Mouse (Mus musculus): ENCODE results near the gene Prepl. TPM values are rescaled to one million over a fixed set of nuclear protein-coding genes. Genes with fewer than 3 reads are reported as not detected.

Gene Prepl
- polyA plus RNA-seq (2015; fragmentation: Nextera tagmentation; extraction: Ambion mirVana), result 23.5 and 28.7 TPM in 2 replicates

DNA sequence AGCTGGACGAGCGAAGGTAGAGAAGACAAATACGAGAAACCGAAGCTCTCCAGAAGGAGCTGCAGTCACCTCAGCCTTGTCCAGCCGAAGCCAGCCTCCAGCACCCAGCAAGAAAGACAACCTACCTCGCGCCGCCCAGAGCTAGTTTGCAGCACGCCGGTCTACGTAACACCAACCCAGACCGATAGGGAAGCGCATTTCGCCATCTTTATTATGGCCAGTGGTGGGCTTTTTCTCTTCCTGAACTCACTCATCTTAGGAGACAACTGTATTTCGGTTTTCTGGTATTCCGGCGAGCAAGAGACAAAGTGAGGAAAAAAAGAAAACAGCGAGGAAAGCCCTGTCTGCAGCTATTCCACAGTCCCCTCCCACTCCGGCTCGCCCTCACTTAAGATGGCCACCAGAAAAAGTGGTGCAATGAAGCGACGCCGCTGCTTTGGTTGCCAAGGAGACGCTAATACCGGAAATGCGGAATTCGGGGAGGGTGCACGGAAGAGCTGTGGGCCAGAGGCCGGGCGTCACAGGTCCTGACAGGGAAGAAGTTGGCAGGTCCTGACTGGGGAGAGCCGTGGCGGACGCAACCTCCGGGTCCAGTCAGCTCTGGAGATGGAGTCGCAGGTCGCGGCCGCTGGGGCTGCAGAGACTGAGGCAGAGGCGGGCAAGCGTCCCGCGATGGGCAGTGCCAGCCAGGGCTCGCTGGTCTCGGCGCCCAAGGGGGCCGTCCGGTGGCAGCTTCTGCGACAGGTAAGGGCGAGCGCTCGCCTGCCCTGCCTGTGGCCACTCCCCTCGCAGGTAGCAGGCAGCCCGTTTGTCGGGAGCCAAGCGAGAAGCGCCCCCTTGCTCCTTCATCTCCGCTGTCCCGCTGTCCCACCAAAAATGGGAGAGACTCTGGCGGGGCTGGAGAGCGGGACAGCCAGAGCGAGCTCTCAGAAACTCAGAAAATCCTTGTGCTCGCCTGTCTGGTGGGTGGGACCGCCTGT lies at the start of gene Prepl, which contains the start of gene Camkmt:
Prepl (minus strand) TSS at position 122 of the 980 bp plus-strand sequence.
Camkmt (plus strand) TSS at position 433 of the 980 bp plus-strand sequence.
- WGBS, result under 1% methylated on average over 63 of the region's 63 CpGs

DNA sequence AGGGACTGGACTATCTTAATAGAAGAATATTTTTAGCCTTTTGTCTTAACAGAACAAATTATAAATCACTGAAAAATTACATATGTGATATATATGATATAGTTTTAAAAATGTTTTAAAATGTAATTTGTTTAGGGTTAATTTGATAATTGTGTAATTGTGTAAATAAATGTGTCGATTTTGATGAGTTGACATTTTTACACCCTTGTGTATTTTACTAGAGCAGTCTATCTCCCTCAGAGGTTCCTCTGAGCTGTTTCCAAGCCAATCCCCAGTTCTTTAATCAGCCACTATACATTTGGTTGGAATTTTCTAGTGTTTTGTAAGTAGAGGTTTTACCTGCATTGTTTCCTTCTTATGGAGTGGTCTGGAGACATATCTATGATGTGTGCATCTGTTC lies 48.4 kb upstream of the Prepl start:
- WGBS, result 78% methylated on average over 1 of the region's 1 CpGs
- Histone ChIP-seq H3K36me3 (no peaks in the 10 kb centered on the region), H3K27ac (no peak overlapping the region), H3K9ac (no peak overlapping the region), H3K4me3 (no peak overlapping the region), H3K4me2 (no peak overlapping the region), H3K4me1 (replicated peaks) (no peaks in the 10 kb centered on the region), H3K9me3 (replicated peaks) (no peaks in the 10 kb centered on the region), H3K27me3 (no peaks in the 10 kb centered on the region)
- ATAC-seq (replicated peaks; ENCODE audit: insufficient number of reproducible peaks, insufficient read depth, low FRiP score, low read depth), result no peak

More for the DNA sequence above, at the start of gene Prepl, which contains the start of gene Camkmt:
- Histone ChIP-seq H3K27ac (peak within 1 kb of the TSS; percentile 83), H3K9ac (peak within 1 kb of the TSS; percentile 79), H3K4me2 (peak within 1 kb of the TSS; percentile 90), H3K27me3 (no peaks in the 10 kb centered on the region), H3K9me3 (replicated peaks) (no peaks in the 10 kb centered on the region), H3K4me1 (replicated peaks) (peaks cover 33% of the 10 kb centered on the region), H3K4me3 (peak within 1 kb of the TSS; percentile 92), H3K36me3 (no peaks in the 10 kb centered on the region)
- peak; percentile 97 for ATAC-seq (replicated peaks; ENCODE audit: insufficient number of reproducible peaks, insufficient read depth, low FRiP score, low read depth)

DNA sequence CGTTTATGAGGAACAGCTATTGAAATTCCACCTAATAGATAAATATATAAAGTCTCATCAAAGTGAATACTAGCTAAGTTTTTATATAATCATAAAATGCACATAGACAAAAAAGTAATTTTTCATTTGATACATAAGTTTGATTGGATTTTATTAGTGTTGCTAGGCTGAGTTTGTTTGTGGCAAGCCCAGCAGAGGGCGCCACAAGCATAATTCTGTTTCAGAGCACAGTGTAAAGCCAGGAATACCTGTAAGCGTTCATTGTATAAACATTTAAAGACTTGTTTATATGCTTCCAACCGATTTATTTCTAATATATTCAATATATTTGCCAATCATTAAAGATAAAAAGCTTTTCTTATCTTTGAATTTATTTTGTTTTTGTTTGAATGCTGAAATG lies 26.6 kb upstream of the Prepl start:
- WGBS, result 25% methylated on average over 4 of the region's 4 CpGs
- Histone ChIP-seq H3K4me2 (no peak overlapping the region), H3K9ac (no peak overlapping the region), H3K9me3 (replicated peaks) (no peaks in the 10 kb centered on the region), H3K4me3 (no peak overlapping the region), H3K27me3 (no peaks in the 10 kb centered on the region), H3K27ac (no peak overlapping the region), H3K36me3 (no peaks in the 10 kb centered on the region), H3K4me1 (replicated peaks) (peaks cover 11% of the 10 kb centered on the region; the same call in 1 of the 2 replicates)
- no peak for ATAC-seq (replicated peaks; ENCODE audit: insufficient number of reproducible peaks, insufficient read depth, low FRiP score, low read depth)

DNA sequence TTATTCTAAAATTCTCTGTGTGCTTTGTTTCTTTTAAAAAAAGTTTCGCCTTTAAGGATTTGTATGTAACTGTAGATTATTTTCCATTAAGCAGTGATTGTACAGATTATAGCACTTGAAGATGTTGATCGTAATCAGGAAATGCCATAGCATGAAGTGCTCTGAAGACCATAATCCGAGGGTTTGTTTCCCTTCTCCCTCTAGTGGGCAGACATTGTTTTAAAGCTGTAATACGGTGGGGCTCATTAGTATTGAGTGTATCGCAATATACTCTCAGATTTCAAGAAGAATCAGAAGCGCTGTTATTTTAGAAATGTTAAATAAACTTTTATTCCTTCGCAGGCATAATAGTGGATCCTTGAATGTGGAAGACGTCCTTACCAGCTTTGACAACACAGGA lies 23.4 kb upstream of the Prepl start:
- 79% methylated on average over 8 of the region's 8 CpGs for WGBS
- Histone ChIP-seq H3K27me3 (no peaks in the 10 kb centered on the region), H3K27ac (no peak overlapping the region), H3K4me3 (no peak overlapping the region), H3K9me3 (replicated peaks) (no peaks in the 10 kb centered on the region), H3K36me3 (no peaks in the 10 kb centered on the region), H3K4me1 (replicated peaks) (no peaks in the 10 kb centered on the region), H3K4me2 (no peak overlapping the region), H3K9ac (no peak overlapping the region)
- ATAC-seq (replicated peaks; ENCODE audit: insufficient number of reproducible peaks, insufficient read depth, low FRiP score, low read depth), result no peak

DNA sequence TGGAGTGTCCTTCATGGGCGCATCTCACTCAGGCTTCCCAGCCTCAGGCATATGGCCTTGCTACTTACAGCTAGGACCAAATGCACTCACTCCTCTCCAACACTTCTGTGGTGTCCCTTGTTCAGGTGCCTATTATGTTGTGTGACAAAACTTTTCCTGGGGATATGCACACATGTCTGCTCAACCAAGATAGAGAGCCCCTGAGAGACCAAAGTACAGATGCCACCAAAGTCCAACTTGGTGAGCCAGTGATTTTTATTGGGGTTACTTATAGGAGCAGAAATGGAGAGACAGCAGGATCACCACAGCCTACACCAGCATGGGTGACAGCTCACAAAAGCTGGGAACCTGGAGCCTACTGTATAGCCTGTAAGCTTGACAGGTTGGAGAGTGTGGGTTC lies 20.6 kb upstream of the Prepl start:
- H3K4me1 ChIP-seq (replicated peaks), result no peaks in the 10 kb centered on the region
- no peaks in the 10 kb centered on the region for H3K36me3 ChIP-seq
- H3K27me3 ChIP-seq, result no peaks in the 10 kb centered on the region
- no peak for ATAC-seq (replicated peaks; ENCODE audit: insufficient number of reproducible peaks, insufficient read depth, low FRiP score, low read depth)
- 97% methylated on average over 1 of the region's 1 CpGs for WGBS
- no peak overlapping the region for H3K4me2 ChIP-seq
- no peak overlapping the region for H3K27ac ChIP-seq
- H3K4me3 ChIP-seq, result no peak overlapping the region
- H3K9ac ChIP-seq, result no peak overlapping the region
- H3K9me3 ChIP-seq (replicated peaks), result no peaks in the 10 kb centered on the region

DNA sequence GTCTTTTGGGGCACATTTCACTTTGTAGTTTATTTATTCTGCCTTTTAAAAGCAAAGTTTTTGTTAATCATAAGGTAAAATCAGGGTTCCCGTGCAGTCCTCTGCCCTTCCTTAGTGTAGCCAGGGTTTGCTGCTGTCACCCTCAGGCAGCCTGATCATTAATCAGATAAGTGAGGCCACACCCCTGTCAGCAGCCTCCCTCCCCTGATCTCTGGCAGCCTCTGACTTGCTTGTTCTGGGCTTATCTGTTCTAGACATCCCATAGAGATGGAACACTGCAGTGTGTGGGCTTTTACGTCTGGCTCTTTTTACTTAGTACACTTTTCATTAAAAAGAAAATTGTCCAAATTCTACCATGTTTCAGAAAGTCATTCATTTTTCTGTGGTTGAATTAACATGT lies 13.3 kb upstream of the Prepl start:
- H3K9ac ChIP-seq, result no peak overlapping the region
- WGBS, result 34% methylated on average over 2 of the region's 2 CpGs
- no peaks in the 10 kb centered on the region for H3K4me1 ChIP-seq (replicated peaks)
- peaks cover 9% of the 10 kb centered on the region for H3K36me3 ChIP-seq
- no peaks in the 10 kb centered on the region for H3K27me3 ChIP-seq
- no peak for ATAC-seq (replicated peaks; ENCODE audit: insufficient number of reproducible peaks, insufficient read depth, low FRiP score, low read depth)
- no peak overlapping the region for H3K27ac ChIP-seq
- H3K9me3 ChIP-seq (replicated peaks), result no peaks in the 10 kb centered on the region
- no peak overlapping the region for H3K4me2 ChIP-seq
- no peak overlapping the region for H3K4me3 ChIP-seq

DNA sequence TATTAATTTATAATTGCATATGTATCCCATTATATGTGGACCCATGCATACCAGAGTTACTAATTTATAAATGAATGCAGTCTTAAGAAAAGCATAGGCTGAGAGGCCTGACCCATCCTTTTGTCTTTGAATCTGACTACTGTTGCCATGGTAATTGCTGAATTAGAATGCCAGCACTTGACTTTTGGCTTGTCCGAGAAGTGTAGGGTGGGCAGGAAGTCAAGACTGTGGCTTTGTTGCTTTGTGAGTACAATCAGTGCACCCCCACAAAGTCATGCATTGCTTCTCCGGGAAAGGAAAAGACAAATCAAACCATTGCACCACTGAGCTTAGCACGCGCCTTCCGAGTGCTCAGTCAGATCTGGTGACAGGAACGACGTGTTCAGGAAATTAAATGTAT lies 11.7 kb upstream of the Prepl start:
- H3K9ac ChIP-seq, result no peak overlapping the region
- H3K27ac ChIP-seq, result no peak overlapping the region
- no peak for ATAC-seq (replicated peaks; ENCODE audit: insufficient number of reproducible peaks, insufficient read depth, low FRiP score, low read depth)
- no peaks in the 10 kb centered on the region for H3K4me1 ChIP-seq (replicated peaks)
- WGBS, result 83% methylated on average over 7 of the region's 7 CpGs
- H3K4me2 ChIP-seq, result no peak overlapping the region
- H3K4me3 ChIP-seq, result no peak overlapping the region
- peaks cover 19% of the 10 kb centered on the region for H3K36me3 ChIP-seq
- no peaks in the 10 kb centered on the region for H3K9me3 ChIP-seq (replicated peaks)
- H3K27me3 ChIP-seq, result no peaks in the 10 kb centered on the region

DNA sequence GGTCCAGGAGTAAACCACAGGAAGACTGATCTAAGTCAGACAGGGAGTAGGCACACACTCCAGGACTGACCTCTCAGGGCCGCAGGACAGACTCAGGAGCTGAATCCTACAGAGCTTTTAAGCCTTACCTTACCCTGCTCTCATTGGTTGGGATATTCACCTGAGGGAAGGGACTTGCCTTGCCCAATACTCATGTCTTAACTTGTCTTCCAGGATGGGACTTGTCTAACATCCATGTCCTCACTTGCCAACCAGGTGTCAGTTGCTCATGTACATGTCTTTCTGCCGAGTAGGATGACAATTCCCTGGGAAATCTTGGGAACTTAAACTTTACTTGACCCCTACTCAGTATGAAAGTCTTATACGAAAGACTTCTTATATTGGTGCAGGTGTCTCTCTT lies 10.2 kb upstream of the Prepl start:
- no peak overlapping the region for H3K9ac ChIP-seq
- no peak overlapping the region for H3K4me2 ChIP-seq
- no peak for ATAC-seq (replicated peaks; ENCODE audit: insufficient number of reproducible peaks, insufficient read depth, low FRiP score, low read depth)
- no peaks in the 10 kb centered on the region for H3K27me3 ChIP-seq
- H3K4me3 ChIP-seq, result no peak overlapping the region
- peaks cover 19% of the 10 kb centered on the region for H3K36me3 ChIP-seq
- no peak overlapping the region for H3K27ac ChIP-seq
- 85% methylated on average over 3 of the region's 3 CpGs for WGBS
- no peaks in the 10 kb centered on the region for H3K4me1 ChIP-seq (replicated peaks)
- no peaks in the 10 kb centered on the region for H3K9me3 ChIP-seq (replicated peaks)

DNA sequence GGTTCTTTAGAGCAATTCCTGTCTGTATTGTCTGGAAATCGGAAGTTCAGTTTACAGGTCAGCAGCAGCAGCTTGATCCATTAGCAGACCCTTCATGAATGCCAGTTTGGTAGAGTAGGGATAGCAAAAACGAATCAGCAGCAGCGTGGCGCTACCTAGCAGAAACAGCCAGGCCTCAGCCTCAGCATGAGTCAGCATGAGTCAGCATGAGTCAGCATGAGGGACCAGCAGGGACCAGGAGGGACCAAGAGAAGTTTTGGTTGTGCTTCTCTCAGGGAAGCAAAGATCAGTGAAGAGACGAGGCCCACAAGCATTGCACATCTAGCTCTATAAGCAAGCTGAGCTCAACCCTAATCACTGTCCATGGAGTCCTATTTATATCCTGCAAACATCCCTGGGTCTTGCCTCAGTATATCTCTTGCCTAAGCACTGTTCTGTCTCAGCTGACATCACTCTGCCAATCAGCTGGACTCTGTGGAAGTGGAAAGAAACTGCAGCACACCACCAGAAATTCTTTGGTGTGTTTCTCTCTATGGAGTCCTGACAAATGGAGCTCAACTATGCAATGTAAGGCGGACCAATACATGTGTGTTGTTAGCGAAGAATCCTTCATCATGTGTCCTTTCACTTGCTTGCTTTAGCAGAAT lies 8.8 kb upstream of the Prepl start:
- Histone ChIP-seq H3K36me3 (peaks cover 19% of the 10 kb centered on the region), H3K27me3 (no peaks in the 10 kb centered on the region), H3K9me3 (replicated peaks) (no peaks in the 10 kb centered on the region), H3K4me1 (replicated peaks) (no peaks in the 10 kb centered on the region), H3K27ac (no peak overlapping the region), H3K9ac (no peak overlapping the region), H3K4me2 (no peak overlapping the region), H3K4me3 (no peak overlapping the region)
- ATAC-seq (replicated peaks; ENCODE audit: insufficient number of reproducible peaks, insufficient read depth, low FRiP score, low read depth), result no peak
- WGBS, result 88% methylated on average over 7 of the region's 7 CpGs

DNA sequence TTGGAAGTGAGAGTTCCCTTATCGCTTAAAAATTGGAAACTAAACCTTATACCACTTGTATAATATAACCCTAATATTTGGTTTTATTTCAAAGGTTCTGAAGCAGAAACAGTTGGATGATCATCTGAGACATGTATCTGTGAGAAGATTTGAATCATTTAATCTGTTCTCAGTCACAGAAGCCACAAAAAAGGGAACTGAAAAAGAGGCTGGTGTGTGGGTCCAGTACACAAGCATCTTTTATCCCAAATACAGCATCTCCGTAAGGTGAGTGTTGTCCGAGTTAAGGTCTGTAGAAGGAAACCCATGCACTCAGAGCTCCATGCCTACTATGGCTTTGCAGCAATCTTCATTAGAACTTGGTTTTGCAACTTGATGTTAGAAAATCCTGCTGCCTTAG lies 6.4 kb upstream of the Prepl start:
- H3K4me1 ChIP-seq (replicated peaks), result peaks cover 3% of the 10 kb centered on the region
- no peaks in the 10 kb centered on the region for H3K9me3 ChIP-seq (replicated peaks)
- no peak overlapping the region for H3K4me2 ChIP-seq
- H3K4me3 ChIP-seq, result no peak overlapping the region
- H3K36me3 ChIP-seq, result peaks cover 19% of the 10 kb centered on the region
- no peak overlapping the region for H3K27ac ChIP-seq
- H3K27me3 ChIP-seq, result no peaks in the 10 kb centered on the region
- ATAC-seq (replicated peaks; ENCODE audit: insufficient number of reproducible peaks, insufficient read depth, low FRiP score, low read depth), result no peak
- 86% methylated on average over 3 of the region's 3 CpGs for WGBS
- no peak overlapping the region for H3K9ac ChIP-seq

DNA sequence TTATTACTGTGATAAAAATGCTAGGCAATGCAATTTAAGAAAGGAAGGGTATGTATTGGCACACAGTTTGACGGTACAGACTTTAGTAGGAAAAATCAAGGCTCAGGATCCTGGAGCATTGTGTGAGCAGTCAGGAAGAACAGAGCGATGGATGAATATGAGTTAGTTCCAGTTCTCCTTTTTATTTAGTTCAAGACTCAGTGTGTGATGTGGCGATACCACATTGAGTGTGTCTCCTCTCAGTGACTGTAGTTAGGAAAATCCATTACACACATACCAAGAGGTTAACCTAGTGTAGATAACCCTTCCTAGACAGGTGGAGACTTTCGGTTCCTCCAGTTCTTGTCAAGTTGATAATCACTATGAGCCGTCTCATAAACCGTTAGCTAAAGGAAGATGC lies 1.7 kb upstream of the Prepl start:
- H3K9me3 ChIP-seq (replicated peaks), result no peaks in the 10 kb centered on the region
- 92% methylated on average over 6 of the region's 6 CpGs for WGBS
- no peak overlapping the region for H3K27ac ChIP-seq
- H3K36me3 ChIP-seq, result no peaks in the 10 kb centered on the region
- peak overlapping the region; percentile 90; the same call in 1 of the 2 replicates for H3K4me2 ChIP-seq
- peaks cover 29% of the 10 kb centered on the region for H3K4me1 ChIP-seq (replicated peaks)
- no peaks in the 10 kb centered on the region for H3K27me3 ChIP-seq
- H3K4me3 ChIP-seq, result peak overlapping the region; percentile 92; the same call in 1 of the 2 replicates
- H3K9ac ChIP-seq, result no peak overlapping the region
- ATAC-seq (replicated peaks; ENCODE audit: insufficient number of reproducible peaks, insufficient read depth, low FRiP score, low read depth), result no peak

All from heart, embryonic 15.5 days (tissue).